Mouse (Mus musculus): ENCODE data around the gene Ciao2a. TPM values are rescaled to one million over a fixed set of nuclear protein-coding genes. Genes with fewer than 3 reads are reported as not detected.
A peak's percentile ranks its signal among the peaks of the same experiment; 100 is the strongest.

Ciao2a gene
- total and polyA plus RNA-seq, 3 experiments = 19.5 to 68.1 (median 59.7) TPM

GRCm38 (mm10) chr9:66184572-66184971 is 58.2 kb downstream of the Ciao2a start:
- intact Hi-C loops (cut with DNase I) = no loop called here
- 63% methylated on average over 5 of the region's 5 CpGs for WGBS
- peaks cover 3% of the 10 kb centered on the region; the same call in 1 of the 2 replicates for H3K36me3 ChIP-seq (ENCODE audit: control insufficient read depth, insufficient read depth, low read length)
- peak overlapping the region; percentile 16; the same call in 1 of the 2 replicates for H3K9ac ChIP-seq (ENCODE audit: low read depth, low read length)
- no peaks in the 10 kb centered on the region for H3K27me3 ChIP-seq (ENCODE audit: control insufficient read depth, insufficient read depth, low read length)
- H3K79me2 ChIP-seq (replicated peaks; ENCODE audit: control insufficient read depth, insufficient read depth, low read length) = no peaks in the 10 kb centered on the region; the same call in 1 of the 2 replicates
- H3K27ac ChIP-seq = peak overlapping the region; percentile 30; the same call in 1 of the 2 replicates
- no peak for TF ChIP-seq POLR2A (IDR thresholded peaks at IDR 0.05; ENCODE audit: insufficient read depth, low read depth, low read length)
- 0 out of 2 replicates have a peak, but pooled peaks have one; percentile 49 for TF ChIP-seq EP300 (IDR thresholded peaks at IDR 0.05; ENCODE audit: insufficient read depth, low read depth, low read length)
- peak in 1 of 2 experiments; percentile 53 for DNase-seq
- H3K4me1 ChIP-seq (ENCODE audit: control insufficient read depth, insufficient read depth, low read length) = no peaks in the 10 kb centered on the region; the same call in none of the 2 replicates
- no peak overlapping the region for H3K4me3 ChIP-seq

- intact Hi-C loops (cut with DNase I) = no loop called here
- Histone ChIP-seq H3K27me3 (ENCODE audit: control insufficient read depth, insufficient read depth, low read length) (no peaks in the 10 kb centered on the region), H3K9ac (ENCODE audit: low read depth, low read length) (no peak overlapping the region), H3K4me3 (no peak overlapping the region), H3K27ac (no peak overlapping the region), H3K36me3 (ENCODE audit: control insufficient read depth, insufficient read depth, low read length) (peaks cover 3% of the 10 kb centered on the region; the same call in 1 of the 2 replicates), H3K79me2 (replicated peaks; ENCODE audit: control insufficient read depth, insufficient read depth, low read length) (no peaks in the 10 kb centered on the region; the same call in 1 of the 2 replicates), H3K4me1 (ENCODE audit: control insufficient read depth, insufficient read depth, low read length) (no peaks in the 10 kb centered on the region; the same call in 1 of the 2 replicates)
- TF ChIP-seq POLR2A (IDR thresholded peaks at IDR 0.05; ENCODE audit: insufficient read depth, low read depth, low read length) = no peak
- TF ChIP-seq EP300 (IDR thresholded peaks at IDR 0.05; ENCODE audit: insufficient read depth, low read depth, low read length) = no peak
- no peak for TF ChIP-seq CTCF (IDR thresholded peaks at IDR 0.05)
- no peak for DNase-seq
- WGBS = 67% methylated on average over 6 of the region's 6 CpGs
Observed at GRCm38 (mm10) chr9:66186426-66186825, 60.0 kb downstream of the Ciao2a start.

Other genes with a start within 250 kb of the Ciao2a start
- gene Pclaf, start 236.4 kb upstream of the Ciao2a start, total RNA-seq (2021) = under 1 TPM; 0.26 to 0.32 TPM
- gene Pclaf, start 236.4 kb upstream of the Ciao2a start, polyA plus RNA-seq (2012; rRNA removed) = 0.20 and 0.26 TPM in 2 replicates
- 10 to 100 TPM; 15.2 to 16.5 TPM for gene Trip4, start 217.8 kb upstream of the Ciao2a start, total RNA-seq (2021)
- gene Trip4, start 217.8 kb upstream of the Ciao2a start, polyA plus RNA-seq (2012; rRNA removed) = 5.9 and 8.1 TPM in 2 replicates
- 10 to 100 TPM in 1 of 2 experiments, 1 to 10 TPM in 1; 8.8 to 10.8 TPM for gene Csnk1g1, start 217.7 kb upstream of the Ciao2a start, total RNA-seq (2021)
- gene Csnk1g1, start 217.7 kb upstream of the Ciao2a start, polyA plus RNA-seq (2012; rRNA removed) = 3.6 and 5.9 TPM in 2 replicates
- 100 to 1,000 TPM; 113 to 114 TPM for gene Ppib, start 66.4 kb upstream of the Ciao2a start, total RNA-seq (2021)
- gene Ppib, start 66.4 kb upstream of the Ciao2a start, polyA plus RNA-seq (2012; rRNA removed) = 89.9 and 102 TPM in 2 replicates
- gene Snx22, start 56.9 kb upstream of the Ciao2a start, total RNA-seq (2021) = under 1 TPM; 0.70 to 0.86 TPM
- 0.70 and 0.73 TPM in 2 replicates for gene Snx22, start 56.9 kb upstream of the Ciao2a start, polyA plus RNA-seq (2012; rRNA removed)
- gene Snx1, start within 50 bp of the Ciao2a start, total RNA-seq (2021) = 10 to 100 TPM; 24.8 to 27.6 TPM
- 19.2 and 25.2 TPM in 2 replicates for gene Snx1, start within 50 bp of the Ciao2a start, polyA plus RNA-seq (2012; rRNA removed)
- 1 to 10 TPM; 5.8 TPM for gene Dapk2, start 31.6 kb downstream of the Ciao2a start, total RNA-seq (2021)
- 5.6 and 8.5 TPM in 2 replicates for gene Dapk2, start 31.6 kb downstream of the Ciao2a start, polyA plus RNA-seq (2012; rRNA removed)
- 10 to 100 TPM; 31.4 to 35.4 TPM for gene Herc1, start 223.8 kb downstream of the Ciao2a start, total RNA-seq (2021)
- 11.0 and 18.7 TPM in 2 replicates for gene Herc1, start 223.8 kb downstream of the Ciao2a start, polyA plus RNA-seq (2012; rRNA removed)